Mouse (Mus musculus) heart, postnatal 0 days (tissue): Measurements from ENCODE around the gene Pik3c2b.

Experiments used
- CTCF ChIP-seq: IDR thresholded peaks from 2 replicates; pipeline ENCODE4 v1.5.1; 2016; ENCODE audit warnings: antibody characterized with exemption, control low read depth, low read depth
- EP300 ChIP-seq: IDR thresholded peaks from 2 replicates; pipeline ENCODE4 v1.6.1; 2016; ENCODE audit warnings: antibody characterized with exemption, low read depth

DNA sequence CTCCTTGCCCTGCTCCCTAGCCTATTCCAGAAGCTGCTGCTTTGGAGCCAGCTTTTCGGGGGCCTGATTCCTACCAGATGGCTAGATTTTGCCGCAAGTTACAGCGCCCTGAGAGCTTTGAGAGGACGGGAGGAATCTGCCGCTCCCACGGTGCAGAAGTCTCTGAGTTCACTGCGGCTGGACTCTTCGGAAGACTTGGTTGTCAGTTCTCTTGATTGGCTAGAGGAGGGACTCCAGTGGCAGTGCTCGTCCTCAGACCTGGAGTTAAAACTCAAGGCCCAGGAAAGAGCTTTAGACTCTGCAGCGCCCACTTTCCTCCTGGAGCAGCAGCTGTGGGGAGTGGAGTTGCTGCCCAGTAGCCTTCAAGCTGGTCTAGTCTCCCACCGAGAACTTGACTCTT is 86.5 kb downstream of the Pik3c2b start:
- TF ChIP-seq CTCF, result no peak
- no peak for TF ChIP-seq EP300
